In the genomic region with DNA sequence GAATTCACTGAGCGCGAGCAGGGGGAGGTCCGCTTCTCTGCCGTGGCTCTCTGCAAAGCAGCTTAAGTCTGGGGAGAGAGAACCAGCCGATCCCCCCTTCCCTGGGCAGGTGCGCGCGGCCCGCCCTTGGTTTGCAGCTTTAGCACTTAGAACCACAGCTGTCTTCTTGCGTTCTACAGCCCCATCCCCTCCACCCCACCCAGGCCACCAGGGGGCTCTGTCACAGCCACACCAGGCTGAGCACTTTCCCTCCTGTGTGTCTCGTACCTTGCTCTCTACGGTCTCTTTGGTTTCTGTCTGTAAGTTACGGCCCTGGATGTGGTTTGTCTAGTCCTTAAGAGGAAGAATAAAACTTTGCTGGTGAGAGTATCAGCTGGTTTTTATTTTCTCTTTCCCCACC, we compare ENCODE assay signal across 17 mouse cellular contexts. TPM values are rescaled to one million over a fixed set of nuclear protein-coding genes. Genes with fewer than 3 reads are reported as not detected.
DNase-seq lines count a peak whose midpoint lies in the region; ATAC-seq and TF ChIP-seq lines count a peak whose summit lies in the region.
"Had no signal": no experiment of that assay in that cellular context is flagged by ENCODE, and none has a peak within 500 bp of the region (broad histone marks: within the 10 kb centered on the region; RNA-seq: fewer than 3 reads in every experiment).

No protein-coding gene starts in this region.

- TF ChIP-seq CTCF in heart, adult 2 months (IDR thresholded peaks at IDR 0.05) = peak; percentile 25; the same call in 1 of the 2 replicates
- TF ChIP-seq CTCF in lung, embryonic 14.5 days (IDR thresholded peaks at IDR 0.05; ENCODE audit: low read depth) = peak; percentile 42
- 0 out of 2 replicates have a peak, but pooled peaks have one; percentile 4 for TF ChIP-seq CTCF in cortical plate, adult 2 months (IDR thresholded peaks at IDR 0.05; ENCODE audit: extremely low read depth, insufficient read depth, low read length)

- H3K9me3 ChIP-seq in lung, embryonic 14.5 days (ENCODE audit: low read depth, low read length) = no peaks in the 10 kb centered on the region
- H3K9me3 ChIP-seq: hindbrain, embryonic 12.5 days had no signal

- H3K4me2 ChIP-seq in lung, embryonic 14.5 days = no peak overlapping the region
- H3K4me2 ChIP-seq: hindbrain, embryonic 12.5 days had no signal

- no peak overlapping the region for H3K9ac ChIP-seq in heart, adult 2 months (ENCODE audit: low read depth, low read length)
- H3K9ac ChIP-seq in lung, embryonic 14.5 days = no peak overlapping the region
- H3K9ac ChIP-seq: hindbrain, embryonic 12.5 days had no signal

- H3K4me3 ChIP-seq in heart, adult 2 months = no peak overlapping the region
- no peak overlapping the region for H3K4me3 ChIP-seq in lung, embryonic 14.5 days (ENCODE audit: low read depth, low read length)
- H3K4me3 ChIP-seq in cortical plate, adult 2 months (ENCODE audit: insufficient read depth, low read length) = no peak overlapping the region
- H3K4me3 ChIP-seq: hindbrain, embryonic 12.5 days had no signal

- intact Hi-C loops in heart, adult 2 months (cut with DNase I) = no loop called here

- no peaks in the 10 kb centered on the region for H3K79me2 ChIP-seq in heart, adult 2 months (replicated peaks; ENCODE audit: control insufficient read depth, insufficient read depth, low read length)

- WGBS in heart, adult 2 months = 90% methylated on average over 13 of the region's 13 CpGs
- WGBS in lung, embryonic 14.5 days = 87% methylated on average over 13 of the region's 13 CpGs

- no peak overlapping the region for H3K27ac ChIP-seq in heart, adult 2 months
- H3K27ac ChIP-seq in lung, embryonic 14.5 days (ENCODE audit: low read depth) = no peak overlapping the region
- no peak overlapping the region for H3K27ac ChIP-seq in cortical plate, adult 2 months (ENCODE audit: insufficient read depth, low read length)
- H3K27ac ChIP-seq: hindbrain, embryonic 12.5 days had no signal

- H3K27me3 ChIP-seq in heart, adult 2 months (ENCODE audit: control insufficient read depth, insufficient read depth, low read length) = no peaks in the 10 kb centered on the region
- H3K27me3 ChIP-seq in lung, embryonic 14.5 days (ENCODE audit: insufficient read depth, low read length) = no peaks in the 10 kb centered on the region
- H3K27me3 ChIP-seq: hindbrain, embryonic 12.5 days; Patski had no signal

- H3K36me3 ChIP-seq in heart, adult 2 months (ENCODE audit: control insufficient read depth, insufficient read depth, low read length) = no peaks in the 10 kb centered on the region
- H3K36me3 ChIP-seq in lung, embryonic 14.5 days (ENCODE audit: insufficient read depth) = no peaks in the 10 kb centered on the region

- no peaks in the 10 kb centered on the region for H3K4me1 ChIP-seq in heart, adult 2 months (ENCODE audit: control insufficient read depth, insufficient read depth, low read length)
- H3K4me1 ChIP-seq in lung, embryonic 14.5 days (ENCODE audit: insufficient read depth) = no peaks in the 10 kb centered on the region
- H3K4me1 ChIP-seq in cortical plate, adult 2 months (ENCODE audit: control insufficient read depth, insufficient read depth, low read length) = peaks cover 6% of the 10 kb centered on the region
- H3K4me1 ChIP-seq: hindbrain, embryonic 12.5 days had no signal

- ATAC-seq in lung, embryonic 14.5 days (ENCODE audit: insufficient read depth) = no peak
- ATAC-seq: Patski had no signal

- no peak for TF ChIP-seq POLR2A in heart, adult 2 months (IDR thresholded peaks at IDR 0.05; ENCODE audit: insufficient read depth, low read depth, low read length)
- TF ChIP-seq POLR2A in cortical plate, adult 2 months (IDR thresholded peaks at IDR 0.05; ENCODE audit: extremely low read depth, insufficient read depth, low read length) = no peak

- no peak for TF ChIP-seq EP300 in heart, adult 2 months (IDR thresholded peaks at IDR 0.05; ENCODE audit: insufficient read depth, low read depth, low read length)

- DNase-seq in heart, adult 2 months = no peak
- no peak for DNase-seq in heart, adult 9 months (ENCODE audit: low spot score in 2 of 2)
- DNase-seq in lung, embryonic 14.5 days = no peak
- DNase-seq in lung, postnatal 14 days = no peak
- DNase-seq in ovary, adult 18-20 months (ENCODE audit: low spot score) = no peak
- DNase-seq in retina, embryonic 14.5 days (ENCODE audit: low spot score) = no peak
- DNase-seq: adrenal gland, adult 8-10 months; cerebellum, adult 9-10 months; embryo, embryonic 11 days; gastrocnemius, postnatal 36 days; kidney, adult 11 months; layer of hippocampus, postnatal 36 days; lung, postnatal 36 days; midbrain, embryonic 14.5 days had no signal

RNA-seq across cellular contexts. Expression of gene Uchl1, which starts 11.0 kb away (rescaled TPM):
- total RNA-seq in heart, adult 2 months (2021) = 10 to 100 TPM in 1 of 2 experiments, 1 to 10 TPM in 1; 7.2 to 10.3 TPM
- 13.4 and 20.8 TPM in 2 replicates for polyA plus RNA-seq in heart, adult 2 months (2012; rRNA removed)
- polyA plus RNA-seq in lung, embryonic 14.5 days (2014; fragmentation: Nextera tagmentation; extraction: Ambion mirVana) = 60.5 and 61.0 TPM in 2 replicates
- 1,141 and 1,161 TPM in 2 replicates for polyA plus RNA-seq in cortical plate, adult 2 months (2012; rRNA removed)

RNA-seq across cellular contexts. Expression of gene Limch1, which starts 58.8 kb away (rescaled TPM):
- total RNA-seq in heart, adult 2 months (2021) = 100 to 1,000 TPM; 230 to 277 TPM
- polyA plus RNA-seq in heart, adult 2 months (2012; rRNA removed) = 60.2 and 120 TPM in 2 replicates
- polyA plus RNA-seq in lung, embryonic 14.5 days (2014; fragmentation: Nextera tagmentation; extraction: Ambion mirVana) = 67.8 and 70.5 TPM in 2 replicates
- 51.1 and 56.3 TPM in 2 replicates for polyA plus RNA-seq in cortical plate, adult 2 months (2012; rRNA removed)

Comparison
In these comparisons a context has a peak if more than half of its experiments do, and no peak if none do; other contexts are left out.
1. RNA of gene Uchl1, which starts 11.0 kb away (polyA plus RNA-seq): 1,141 to 1,161 TPM in cortical plate, adult 2 months; 60.5 to 61.0 TPM in lung, embryonic 14.5 days and 13.4 to 20.8 TPM in heart, adult 2 months; every median in the first group is over 10 times any median in the second.
2. Peak in every context shown above with its lines, with median percentiles within 50 percentile points of each other: CTCF ChIP-seq.